Mouse (Mus musculus) brain, embryonic 14.5 days (tissue): ENCODE measurements around the gene Lama5.

Source experiments
- CTCF ChIP-seq: fragments of 200-500 bp; IDR thresholded peaks from 2 replicates; pipeline ENCODE4 v1.5.1; 2012; ENCODE audit warnings: inconsistent platforms, mild to moderate bottlenecking, moderate library complexity, borderline replicate concordance; ENCODE audit not compliant: insufficient read depth, insufficient read length; ENCODE audit errors: extremely low read depth
- POLR2A ChIP-seq: fragments of 200-500 bp; IDR thresholded peaks from 2 replicates; pipeline ENCODE4 v1.6.1; 2012; ENCODE audit warnings: mild to moderate bottlenecking, inconsistent platforms, borderline replicate concordance; ENCODE audit not compliant: poor library complexity, insufficient read depth, insufficient read length, severe bottlenecking; ENCODE audit errors: extremely low read depth

GRCm38 (mm10) chr2:180237601-180238345 is 12.1 kb upstream of the Lama5 start:
- TF ChIP-seq CTCF (no peak), POLR2A (no peak)
